Mouse (Mus musculus) lung, embryonic 16.5 days (tissue): ENCODE data around the gene Zc3h12b. TPM values are rescaled to one million over a fixed set of nuclear protein-coding genes. Genes with fewer than 3 reads are reported as not detected.
"Not testable (repeated sequence)": the region's sequence is repeated elsewhere in the genome, so short reads cannot be mapped to it uniquely, and the experiment has no call there.

Experiments
- ATAC-seq: fragments of 200-750 bp; cut with Nextera tagmentation; 2 replicates; pipeline ENCODE4 v1.8.0; 2017; ENCODE audit warnings: low read depth, mild to moderate bottlenecking, moderate library complexity
- H3K27ac ChIP-seq: fragments of 300-500 bp; sonication (generic); 2 replicates; pipeline ENCODE4 v1.5.1; 2014; ENCODE audit warnings: mild to moderate bottlenecking, control low read depth, low read length
- H3K27me3 ChIP-seq: fragments of 300-500 bp; sonication (generic); 2 replicates; pipeline ENCODE4 v1.6.1; 2014; ENCODE audit warnings: low read depth, low read length, mixed read lengths; ENCODE audit not compliant: control insufficient read depth, insufficient read depth
- H3K36me3 ChIP-seq: fragments of 300-500 bp; sonication (generic); 2 replicates; pipeline ENCODE4 v1.6.1; 2014; ENCODE audit warnings: low read length; ENCODE audit not compliant: control insufficient read depth, insufficient read depth
- H3K4me1 ChIP-seq: fragments of 300-500 bp; sonication (generic); replicated peaks from 2 replicates; pipeline ENCODE4 v1.6.1; 2014; ENCODE audit warnings: low read length, mixed read lengths; ENCODE audit not compliant: control insufficient read depth, insufficient read depth
- H3K4me2 ChIP-seq: fragments of 300-500 bp; sonication (generic); 2 replicates; pipeline ENCODE4 v1.6.1; 2014; ENCODE audit warnings: low read depth, low read length, control low read depth
- H3K4me3 ChIP-seq: fragments of 300-500 bp; sonication (generic); 2 replicates; pipeline ENCODE4 v1.5.1; 2014; ENCODE audit warnings: mild to moderate bottlenecking, low read length, control low read depth
- H3K9ac ChIP-seq: fragments of 300-500 bp; sonication (generic); 2 replicates; pipeline ENCODE4 v1.6.1; 2014; ENCODE audit warnings: low read length, control low read depth
- H3K9me3 ChIP-seq: fragments of 300-500 bp; sonication (generic); 2 replicates; pipeline ENCODE4 v1.6.1; 2016; ENCODE audit warnings: low read length; ENCODE audit not compliant: control insufficient read depth
- WGBS: fragments of 180-500 bp; shearing (Covaris S2); extraction: QIAGEN DNeasy Blood & Tissue Kit; methylation state at CpG from one replicate; pipeline ENCODE4 v1.1.7; 2014; 5-methylcytosine and 5-hydroxymethylcytosine counted together
- polyA plus RNA-seq: library from polyadenylated mRNA; unstranded; fragments of >200 nt; fragmentation: Nextera tagmentation; extraction: Ambion mirVana; gene quantifications from 2 replicates; pipeline ENCODE4 v1.2.1, GENCODE M21; 2015

Gene Zc3h12b
- polyA plus RNA-seq, 1 experiment from 2014 or later = 2.1 TPM

DNA sequence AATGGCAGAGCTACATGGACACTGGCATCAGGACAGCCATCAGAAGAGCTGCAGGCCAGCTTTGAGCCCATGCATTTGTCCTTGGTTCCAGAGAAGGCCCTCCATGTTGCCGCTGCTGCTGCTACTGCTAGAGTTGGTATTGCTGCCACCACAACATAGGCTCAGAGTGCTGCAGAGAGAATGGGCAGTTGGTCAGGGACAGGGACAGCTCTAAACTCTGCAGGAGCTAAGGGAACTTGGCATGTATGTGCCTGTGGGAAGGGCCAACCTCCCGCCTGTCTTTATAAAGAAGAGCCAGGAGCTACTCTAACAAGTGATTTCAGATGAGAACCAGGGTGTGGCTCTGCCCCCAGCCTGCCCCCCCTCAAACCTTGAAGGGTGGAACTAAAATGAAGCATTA, 224.0 kb downstream of the Zc3h12b start:
- no peak overlapping the region for H3K9ac ChIP-seq
- H3K4me3 ChIP-seq = no peak overlapping the region
- WGBS = 89% methylated on average over 2 of the region's 2 CpGs
- H3K36me3 ChIP-seq = no peaks in the 10 kb centered on the region
- no peaks in the 10 kb centered on the region for H3K4me1 ChIP-seq
- no peak for ATAC-seq
- H3K27me3 ChIP-seq = no peaks in the 10 kb centered on the region
- H3K9me3 ChIP-seq = no peaks in the 10 kb centered on the region
- H3K4me2 ChIP-seq = no peak overlapping the region
- H3K27ac ChIP-seq = no peak overlapping the region

DNA sequence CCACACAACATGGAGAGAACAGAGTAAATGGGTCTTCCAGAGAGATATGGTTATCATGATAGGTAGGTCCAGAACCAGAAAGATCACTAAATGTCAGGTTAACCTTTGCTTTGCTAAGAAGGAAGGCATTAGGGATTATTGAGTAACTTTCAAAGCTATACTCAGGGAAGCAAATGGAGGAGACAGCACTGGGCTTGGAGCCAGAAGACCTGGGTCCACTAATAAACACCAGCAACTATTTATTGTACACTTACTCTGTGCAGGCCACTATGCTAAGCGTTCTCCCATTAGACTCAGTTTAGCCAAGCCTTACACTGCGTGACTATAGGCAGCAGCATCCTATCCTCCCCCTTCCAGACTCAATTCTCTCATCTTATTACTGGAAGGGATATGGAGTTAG, 234.0 kb downstream of the Zc3h12b start:
- no peaks in the 10 kb centered on the region for H3K9me3 ChIP-seq
- WGBS = 93% methylated on average over 2 of the region's 2 CpGs
- H3K27me3 ChIP-seq = no peaks in the 10 kb centered on the region
- H3K27ac ChIP-seq = no peak overlapping the region
- no peak overlapping the region for H3K4me3 ChIP-seq
- peaks cover 6% of the 10 kb centered on the region; the same call in 1 of the 2 replicates for H3K36me3 ChIP-seq
- H3K9ac ChIP-seq = no peak overlapping the region
- no peaks in the 10 kb centered on the region for H3K4me1 ChIP-seq
- no peak overlapping the region for H3K4me2 ChIP-seq
- no peak for ATAC-seq

DNA sequence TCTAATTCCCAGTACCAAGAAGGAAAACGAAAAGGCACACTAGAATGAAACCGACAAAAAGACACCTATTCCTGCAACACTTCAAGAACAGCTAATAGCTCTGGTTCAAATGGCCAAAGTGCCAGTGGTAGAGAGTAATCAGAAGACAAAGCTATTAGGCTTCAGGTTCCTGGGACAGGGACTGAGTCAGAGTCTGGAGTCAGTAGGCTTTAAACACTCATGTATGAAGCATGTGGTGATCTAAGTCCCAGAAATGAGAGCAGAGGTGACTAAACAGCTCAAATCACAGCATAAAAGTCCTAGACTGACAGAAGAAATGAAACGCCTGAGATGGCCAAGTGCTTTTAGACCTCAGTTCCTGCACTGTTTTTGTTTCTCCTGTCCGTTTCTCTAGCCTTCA, 236.7 kb downstream of the Zc3h12b start:
- no peak overlapping the region for H3K4me2 ChIP-seq
- H3K4me1 ChIP-seq = no peaks in the 10 kb centered on the region
- ATAC-seq = no peak
- 83% methylated on average over 4 of the region's 4 CpGs for WGBS
- H3K27me3 ChIP-seq = no peaks in the 10 kb centered on the region
- no peak overlapping the region for H3K27ac ChIP-seq
- no peak overlapping the region for H3K4me3 ChIP-seq
- H3K36me3 ChIP-seq = peaks cover 9% of the 10 kb centered on the region; the same call in 1 of the 2 replicates
- no peaks in the 10 kb centered on the region for H3K9me3 ChIP-seq
- no peak overlapping the region for H3K9ac ChIP-seq

DNA sequence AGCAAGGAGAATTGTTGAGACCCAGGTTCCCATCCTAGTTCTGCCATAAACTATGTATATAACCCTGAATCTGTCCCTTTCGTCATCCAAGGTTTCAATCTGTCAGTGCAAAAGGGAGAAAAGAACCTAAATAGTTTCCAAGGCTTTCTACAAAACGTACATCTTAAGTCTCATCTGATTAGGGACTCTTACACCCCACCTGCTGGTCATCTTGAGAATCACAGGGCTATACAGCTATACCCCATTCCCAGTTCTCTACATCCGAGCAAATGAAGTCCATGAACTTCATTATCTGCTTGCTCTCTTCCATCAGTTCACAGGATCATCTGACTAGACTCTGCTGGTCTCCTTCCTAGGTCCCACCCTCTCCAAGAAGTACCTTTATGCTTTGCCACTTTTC, 239.3 kb downstream of the Zc3h12b start:
- H3K9ac ChIP-seq = no peak overlapping the region
- peaks cover 9% of the 10 kb centered on the region; the same call in 1 of the 2 replicates for H3K36me3 ChIP-seq
- H3K9me3 ChIP-seq = no peaks in the 10 kb centered on the region
- 36% methylated on average over 3 of the region's 3 CpGs for WGBS
- no peaks in the 10 kb centered on the region for H3K27me3 ChIP-seq
- H3K4me2 ChIP-seq = no peak overlapping the region
- H3K27ac ChIP-seq = no peak overlapping the region
- H3K4me1 ChIP-seq = 0 out of 2 replicates have a peak, but pooled peaks cover 2% of the 10 kb centered on the region
- no peak for ATAC-seq
- no peak overlapping the region for H3K4me3 ChIP-seq

DNA sequence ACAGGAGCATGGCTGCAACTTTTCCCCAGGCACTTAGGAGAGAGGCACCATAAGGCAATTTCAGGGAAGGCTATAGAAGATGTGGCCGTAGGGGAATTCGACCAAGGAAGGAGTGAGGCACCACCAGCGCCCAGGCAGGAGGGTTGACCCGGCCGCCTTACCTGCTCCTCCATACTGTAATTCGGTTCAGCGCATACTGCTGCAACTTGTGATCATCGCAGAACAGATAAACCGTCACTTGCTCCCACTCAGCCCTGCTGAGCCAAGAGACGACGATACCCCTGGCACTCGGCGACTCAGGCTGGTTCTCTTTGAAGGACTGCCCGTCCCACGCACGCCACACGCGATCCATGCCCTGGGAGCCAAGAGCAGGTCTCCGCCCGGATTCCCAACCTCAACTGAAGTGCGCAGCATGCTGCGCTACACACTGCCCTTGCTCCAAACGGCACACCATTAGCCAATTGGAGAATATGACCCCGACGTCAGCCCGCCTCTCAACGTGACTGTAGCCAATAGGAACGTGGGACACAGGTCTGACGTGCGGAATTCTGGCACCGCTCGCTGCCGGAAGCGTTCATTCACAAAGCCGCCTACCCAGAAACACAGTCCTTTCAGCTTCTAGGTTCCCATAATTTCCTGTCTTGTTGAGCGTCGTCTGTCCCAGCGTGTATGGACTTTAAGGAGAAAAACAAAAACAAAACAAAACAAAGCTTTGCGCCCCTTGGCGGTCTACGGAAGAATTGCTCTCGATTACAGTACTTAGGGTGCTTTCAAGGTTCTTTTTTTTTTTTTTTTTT, 245.2 kb downstream of the Zc3h12b start, which contains the start of gene Las1l:
Gene Las1l (minus strand): TSS at position 466 of the 797 bp plus-strand sequence.
- H3K9ac ChIP-seq = peak within 1 kb of the TSS; percentile 59
- 0 out of 2 replicates have a peak, but pooled peaks cover 2% of the 10 kb centered on the region for H3K4me1 ChIP-seq
- H3K4me3 ChIP-seq = peak within 1 kb of the TSS; percentile 55
- no peaks in the 10 kb centered on the region for H3K27me3 ChIP-seq
- H3K36me3 ChIP-seq = 0 out of 2 replicates have a peak, but pooled peaks cover 5% of the 10 kb centered on the region
- peak; percentile 100 for ATAC-seq
- H3K9me3 ChIP-seq = no peaks in the 10 kb centered on the region
- H3K27ac ChIP-seq = 0 out of 2 replicates have a peak within 1 kb of the TSS, but pooled peaks have one; percentile 13
- H3K4me2 ChIP-seq = peak within 1 kb of the TSS; percentile 64
- WGBS = 17% methylated on average over 42 of the region's 42 CpGs

DNA sequence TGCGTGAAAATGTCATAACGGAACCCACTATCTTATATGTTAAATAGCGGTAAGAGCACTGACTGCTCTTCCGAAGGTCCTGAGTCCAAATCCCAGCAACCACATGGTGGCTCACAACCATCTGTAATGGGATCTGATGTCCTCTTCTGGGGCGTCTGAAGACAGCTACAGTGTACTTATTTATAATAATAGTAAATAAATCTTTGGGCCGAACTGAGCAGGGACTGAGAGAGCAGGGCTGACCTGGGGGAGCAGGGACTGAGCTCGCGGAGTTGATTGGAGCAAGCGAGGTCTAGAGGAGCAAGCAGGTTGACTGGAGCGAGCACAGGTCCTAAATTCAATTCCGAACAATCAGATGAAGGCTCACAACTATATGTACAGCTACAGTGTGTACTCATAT, 246.0 kb downstream of the Zc3h12b start:
- peak overlapping the region; percentile 50 for H3K9ac ChIP-seq
- not testable (repeated sequence) for H3K27me3 ChIP-seq, H3K9me3 ChIP-seq, H3K4me1 ChIP-seq, ATAC-seq, H3K36me3 ChIP-seq
- H3K4me2 ChIP-seq = peak overlapping the region; percentile 52
- peak overlapping the region; percentile 37 for H3K4me3 ChIP-seq
- H3K27ac ChIP-seq = 0 out of 2 replicates have a peak overlapping the region, but pooled peaks have one; percentile 13
- 34% methylated on average over 11 of the region's 11 CpGs for WGBS

- WGBS = 58% methylated on average over 2 of the region's 2 CpGs
Observed at GRCm38 (mm10) chrX:95963366-95963765, 251.9 kb downstream of the Zc3h12b start.

GRCm38 (mm10) chrX:95965036-95965435, 253.6 kb downstream of the Zc3h12b start:
- Histone ChIP-seq H3K27me3 (no peaks in the 10 kb centered on the region), H3K9me3 (no peaks in the 10 kb centered on the region), H3K9ac (no peak overlapping the region), H3K4me1 (no peaks in the 10 kb centered on the region), H3K4me3 (no peak overlapping the region), H3K4me2 (no peak overlapping the region), H3K36me3 (no peaks in the 10 kb centered on the region), H3K27ac (no peak overlapping the region)
- ATAC-seq = no peak
- WGBS = 63% methylated on average over 6 of the region's 6 CpGs

More at GRCm38 (mm10) chrX:95963366-95963765, 251.9 kb downstream of the Zc3h12b start:
- Histone ChIP-seq H3K4me2 (no peak overlapping the region), H3K36me3 (no peaks in the 10 kb centered on the region), H3K4me3 (no peak overlapping the region), H3K27me3 (no peaks in the 10 kb centered on the region), H3K4me1 (no peaks in the 10 kb centered on the region), H3K9me3 (no peaks in the 10 kb centered on the region), H3K9ac (no peak overlapping the region), H3K27ac (no peak overlapping the region)
- no peak for ATAC-seq

DNA sequence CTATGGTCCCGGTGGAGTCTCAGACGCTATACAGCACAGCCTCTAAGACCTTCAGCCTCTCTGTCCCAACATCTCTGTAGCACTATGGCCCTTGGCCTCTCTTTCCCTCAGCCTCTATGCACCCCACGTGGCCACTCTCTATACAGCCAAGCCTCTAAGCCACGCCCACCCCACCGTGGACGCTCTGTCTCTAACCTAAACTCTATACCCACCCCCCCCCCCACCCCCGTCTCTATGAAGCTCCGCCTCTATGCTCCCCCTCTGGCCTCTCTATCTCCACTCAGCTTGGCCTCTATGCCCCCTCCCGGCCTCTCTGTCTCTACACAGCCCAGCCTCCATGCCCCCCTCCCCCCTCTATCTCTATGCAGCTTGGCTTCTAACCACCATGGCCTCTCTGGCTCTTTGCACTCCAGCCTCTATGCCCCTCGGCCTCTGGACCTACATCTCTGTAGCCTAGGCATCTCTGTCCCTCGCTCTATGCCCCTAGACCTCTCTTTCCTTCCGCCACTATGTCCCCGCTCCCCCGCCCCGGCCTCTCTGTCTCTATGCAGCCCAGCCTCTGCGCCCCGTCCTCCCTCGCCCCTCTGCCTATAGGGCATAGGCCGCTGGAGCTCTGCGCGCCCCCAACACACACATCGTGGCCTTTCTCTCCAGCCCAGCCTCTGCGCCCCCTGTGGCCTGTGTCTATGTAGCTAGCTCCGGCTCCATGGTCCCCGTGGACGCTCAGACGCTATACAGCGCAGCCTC, 256.5 kb downstream of the Zc3h12b start:
- H3K27ac ChIP-seq = peak overlapping the region; percentile 76
- peak overlapping the region; percentile 64 for H3K9ac ChIP-seq
- no peaks in the 10 kb centered on the region for H3K27me3 ChIP-seq
- H3K4me2 ChIP-seq = peak overlapping the region; percentile 64
- H3K36me3 ChIP-seq = no peaks in the 10 kb centered on the region
- H3K4me3 ChIP-seq = peak overlapping the region; percentile 49
- WGBS = 20% methylated on average over 28 of the region's 28 CpGs
- ATAC-seq = peak; percentile 84
- H3K4me1 ChIP-seq = no peaks in the 10 kb centered on the region
- H3K9me3 ChIP-seq = no peaks in the 10 kb centered on the region
